ENCODE assay signal across 8 mouse cellular contexts in the genomic region with DNA sequence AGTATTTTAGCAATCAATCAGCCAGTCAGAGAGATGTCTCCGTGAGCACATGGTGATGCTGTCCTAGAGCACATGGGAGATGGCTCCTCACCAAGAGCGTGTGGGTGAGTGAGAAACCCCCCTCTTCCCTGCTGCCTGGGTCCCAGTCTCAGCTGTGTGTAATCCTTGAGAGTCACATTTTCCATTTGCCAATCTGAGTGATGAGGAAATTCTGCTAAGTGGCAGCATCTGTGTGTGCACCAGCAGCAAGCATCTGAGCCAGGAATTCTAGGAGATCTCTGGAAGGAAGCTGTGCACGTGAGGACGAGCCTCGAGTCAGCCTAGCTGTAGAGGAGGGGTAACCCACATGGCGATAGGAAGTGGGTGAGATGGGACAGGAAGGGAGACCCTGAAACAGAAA. TPM values are rescaled to one million over a fixed set of nuclear protein-coding genes. Genes with fewer than 3 reads are reported as not detected.
DNase-seq lines count a peak whose midpoint lies in the region; ATAC-seq lines count a peak whose summit lies in the region.

No protein-coding gene starts in this region.

- H3K4me3 ChIP-seq in liver, embryonic 11.5 days (ENCODE audit: low read depth, low read length), result no peak overlapping the region
- no peak overlapping the region for H3K4me3 ChIP-seq in kidney, embryonic 14.5 days (ENCODE audit: low read length)

- no peak overlapping the region for H3K4me2 ChIP-seq in liver, embryonic 11.5 days
- H3K4me2 ChIP-seq in kidney, embryonic 14.5 days (replicated peaks; ENCODE audit: low read depth, low read length), result no peak overlapping the region

- no peaks in the 10 kb centered on the region for H3K27me3 ChIP-seq in liver, embryonic 11.5 days (replicated peaks; ENCODE audit: control insufficient read depth, insufficient read depth, low read length)
- no peaks in the 10 kb centered on the region for H3K27me3 ChIP-seq in kidney, embryonic 14.5 days (ENCODE audit: control insufficient read depth, insufficient read depth, low read length)

- H3K9ac ChIP-seq in liver, embryonic 11.5 days (ENCODE audit: low read depth, low read length), result no peak overlapping the region
- H3K9ac ChIP-seq in kidney, embryonic 14.5 days (ENCODE audit: low read depth, low read length), result no peak overlapping the region

- H3K36me3 ChIP-seq in liver, embryonic 11.5 days (ENCODE audit: control insufficient read depth, insufficient read depth, low read length), result no peaks in the 10 kb centered on the region
- no peaks in the 10 kb centered on the region for H3K36me3 ChIP-seq in kidney, embryonic 14.5 days (ENCODE audit: control insufficient read depth, insufficient read depth, low read length)

- H3K4me1 ChIP-seq in liver, embryonic 11.5 days (replicated peaks; ENCODE audit: control insufficient read depth, insufficient read depth, low read length), result no peaks in the 10 kb centered on the region
- no peaks in the 10 kb centered on the region for H3K4me1 ChIP-seq in kidney, embryonic 14.5 days (ENCODE audit: control insufficient read depth, insufficient read depth, low read length)

- no peak overlapping the region for H3K27ac ChIP-seq in liver, embryonic 11.5 days (ENCODE audit: low read depth, low read length)
- no peak overlapping the region for H3K27ac ChIP-seq in kidney, embryonic 14.5 days (ENCODE audit: low read depth, low read length)

- ATAC-seq in liver, embryonic 11.5 days (replicated peaks; ENCODE audit: low FRiP score), result no peak
- no peak for ATAC-seq in kidney, embryonic 14.5 days (ENCODE audit: low FRiP score, low TSS enrichment)

- no peaks in the 10 kb centered on the region for H3K9me3 ChIP-seq in liver, embryonic 11.5 days (ENCODE audit: control insufficient read depth, low read length)
- no peaks in the 10 kb centered on the region for H3K9me3 ChIP-seq in kidney, embryonic 14.5 days (ENCODE audit: control insufficient read depth, low read length)

- peak; percentile 58 to 62 for DNase-seq in cerebellum, postnatal 10 days
- DNase-seq in cerebellum, postnatal 36 days, result no peak
- peak; percentile 81 for DNase-seq in 3T3-L1 (ENCODE audit: low read depth, low spot score)
- DNase-seq in frontal cortex, postnatal 14 days (ENCODE audit: low spot score in 2 of 2), result peak; percentile 59 to 69
- DNase-seq in left cerebral cortex, postnatal 36 days (ENCODE audit: low spot score in 2 of 2), result peak; percentile 70 to 75
- no peak for DNase-seq in liver, embryonic 11.5 days (ENCODE audit: low spot score)
- no peak for DNase-seq in embryo, embryonic 9.5 days (ENCODE audit: extremely low spot score)

- intact Hi-C loops in left cerebral cortex, postnatal 36 days (cut with DNase I), result no loop called here

- 50% methylated on average over 6 of the region's 6 CpGs for WGBS in liver, embryonic 11.5 days
- 63% methylated on average over 6 of the region's 6 CpGs for WGBS in kidney, embryonic 14.5 days

RNA-seq across cellular contexts. Expression of gene Tomm20, which starts 50.5 kb away (rescaled TPM):
- total RNA-seq in left cerebral cortex, postnatal 36 days (2021), result 100 to 1,000 TPM; 186 to 201 TPM
- polyA plus RNA-seq in liver, embryonic 11.5 days (2014; fragmentation: Nextera tagmentation; extraction: Ambion mirVana), result 359 and 372 TPM in 2 replicates
- polyA plus RNA-seq in kidney, embryonic 14.5 days (2014; fragmentation: Nextera tagmentation; extraction: Ambion mirVana), result 262 and 292 TPM in 2 replicates

Comparison
In these comparisons a context has a peak if more than half of its experiments do, and no peak if none do; other contexts are left out.
1. DNase-seq: peak in cerebellum, postnatal 10 days (2 of 2), 3T3-L1 (single experiment), frontal cortex, postnatal 14 days (2 of 2) and left cerebral cortex, postnatal 36 days (2 of 2); none in cerebellum, postnatal 36 days (0 of 2), liver, embryonic 11.5 days (single experiment) and embryo, embryonic 9.5 days (single experiment).